Mouse (Mus musculus) urinary bladder, postnatal 14 days (tissue): ENCODE data around the gene Mpv17l.
A peak's percentile ranks its signal among the peaks of the same experiment; 100 is the strongest.
"Not testable (repeated sequence)": the region's sequence is repeated elsewhere in the genome, so short reads cannot be mapped to it uniquely, and the experiment has no call there.

ENCODE experiments used
- DNase-seq: peaks from one replicate; pipeline ENCODE4 v3.0.0; 2021; ENCODE audit warnings: low spot score

The Mpv17l gene

DNA sequence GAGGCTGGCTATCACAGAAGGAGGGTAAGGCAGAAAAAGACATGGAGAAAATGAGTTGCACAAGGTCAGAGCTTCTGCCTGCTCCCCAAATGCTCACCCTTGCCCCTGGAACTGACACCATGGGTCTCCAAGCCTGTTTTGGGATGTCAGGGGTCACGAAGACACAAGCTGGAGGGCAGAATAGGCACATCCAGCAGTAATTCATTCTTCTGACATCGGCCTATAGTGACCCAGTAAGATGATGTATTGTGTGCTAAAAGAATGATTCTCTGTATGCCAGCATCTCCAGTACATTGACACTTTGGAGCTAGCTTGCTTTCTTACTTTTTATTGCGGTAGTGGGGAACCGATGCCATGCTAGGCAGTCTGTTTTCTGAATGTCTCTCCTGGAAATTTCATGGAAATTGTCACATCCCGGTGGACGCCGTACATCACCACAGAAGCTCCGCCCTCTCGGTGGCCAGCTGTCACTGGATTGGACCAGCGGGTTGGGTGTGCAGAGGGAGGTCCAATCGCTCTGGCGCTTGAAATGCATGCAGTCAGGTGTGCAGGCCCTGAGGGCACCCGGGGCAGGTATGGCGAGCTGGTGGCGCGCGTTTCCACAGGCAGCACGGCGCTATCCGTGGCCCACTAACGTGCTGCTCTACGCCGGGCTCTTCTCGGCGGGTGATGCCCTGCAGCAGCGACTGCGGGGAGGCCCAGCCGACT, 37.3 kb downstream of the Mpv17l start:
- DNase-seq, result peak; percentile 47

GRCm38 (mm10) chr16:13940847-13941395, 38.0 kb downstream of the Mpv17l start:
- no peak for DNase-seq

DNA sequence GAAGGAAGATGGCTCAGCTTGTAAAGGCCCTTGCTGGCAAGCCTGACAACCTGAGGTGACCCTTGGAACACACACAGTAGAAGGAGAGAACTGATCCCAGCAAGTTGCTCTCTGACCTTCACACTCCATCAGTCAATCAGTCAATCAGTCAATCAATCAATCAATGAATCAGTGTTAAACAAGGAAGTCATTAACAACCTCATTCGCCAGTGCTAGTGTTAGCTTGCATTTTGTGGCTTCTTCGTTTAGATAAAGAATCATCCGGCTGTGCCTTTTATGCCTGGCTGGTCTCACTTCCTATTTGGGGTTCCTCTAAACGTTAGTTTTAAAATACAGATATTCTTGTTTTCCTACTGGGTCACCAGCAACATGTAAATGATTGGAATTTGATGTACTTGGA, 41.2 kb downstream of the Mpv17l start:
- DNase-seq, result no peak

- no peak for DNase-seq
Observed at GRCm38 (mm10) chr16:13944752-13945151, 41.8 kb downstream of the Mpv17l start.

DNA sequence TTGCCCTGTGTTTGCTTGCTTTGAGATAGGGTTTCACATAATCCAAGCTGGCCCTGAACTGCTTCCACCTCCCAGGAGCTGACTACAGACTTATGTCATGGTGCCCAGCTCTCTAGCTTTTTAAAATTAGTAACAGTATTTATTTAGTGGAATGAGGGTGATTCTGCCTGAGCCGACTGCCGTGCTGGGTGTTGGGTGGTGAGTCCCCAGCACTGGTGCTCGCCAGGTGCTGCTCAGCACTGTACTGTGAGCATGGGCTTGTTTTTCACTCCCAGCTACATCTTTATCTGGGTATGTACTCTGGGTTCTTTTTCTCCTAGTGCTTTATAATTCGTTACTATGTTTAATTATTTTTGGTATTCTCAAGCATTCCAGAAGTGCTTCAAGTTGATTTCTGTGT, 42.2 kb downstream of the Mpv17l start:
- no peak for DNase-seq

DNA sequence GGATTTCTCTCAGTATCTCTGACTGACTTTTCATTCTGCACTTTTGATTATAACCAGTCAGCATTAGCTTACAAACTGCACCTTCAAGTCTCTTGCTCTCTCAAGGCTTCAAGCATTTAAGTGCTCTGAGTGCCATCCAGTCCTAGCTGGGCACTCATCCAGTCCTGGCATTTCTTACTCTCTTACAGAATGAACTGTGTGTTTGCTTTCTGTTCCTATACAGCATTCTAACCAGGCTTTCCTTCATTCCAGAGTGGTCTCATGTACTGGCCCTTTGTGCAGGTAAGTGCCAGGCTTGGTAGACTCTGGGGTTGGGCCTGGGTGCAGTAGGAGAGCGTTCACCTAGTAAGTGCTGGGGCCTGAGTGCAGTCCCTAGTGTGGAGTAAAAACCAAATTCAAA, 43.3 kb downstream of the Mpv17l start:
- DNase-seq, result no peak

DNA sequence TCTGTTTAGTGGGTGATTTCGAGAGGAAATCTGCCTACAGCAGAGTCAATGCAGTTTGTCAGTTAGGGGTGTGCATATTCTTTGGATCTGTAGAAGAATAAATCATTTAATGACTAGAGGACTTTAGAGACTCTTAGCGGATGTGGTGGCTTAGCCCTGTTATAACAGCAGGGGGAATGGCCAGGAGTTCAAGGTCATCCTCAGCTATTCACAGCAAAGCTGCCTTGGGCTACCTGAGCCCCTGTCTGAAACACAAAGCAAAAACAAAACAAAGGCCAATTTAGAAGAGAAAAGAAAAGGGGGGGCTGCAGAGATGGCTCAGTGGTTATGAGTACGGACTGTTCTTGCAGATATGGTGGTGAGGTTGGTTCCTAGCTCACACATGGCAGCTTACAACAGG, 48.3 kb downstream of the Mpv17l start:
- no peak for DNase-seq

DNA sequence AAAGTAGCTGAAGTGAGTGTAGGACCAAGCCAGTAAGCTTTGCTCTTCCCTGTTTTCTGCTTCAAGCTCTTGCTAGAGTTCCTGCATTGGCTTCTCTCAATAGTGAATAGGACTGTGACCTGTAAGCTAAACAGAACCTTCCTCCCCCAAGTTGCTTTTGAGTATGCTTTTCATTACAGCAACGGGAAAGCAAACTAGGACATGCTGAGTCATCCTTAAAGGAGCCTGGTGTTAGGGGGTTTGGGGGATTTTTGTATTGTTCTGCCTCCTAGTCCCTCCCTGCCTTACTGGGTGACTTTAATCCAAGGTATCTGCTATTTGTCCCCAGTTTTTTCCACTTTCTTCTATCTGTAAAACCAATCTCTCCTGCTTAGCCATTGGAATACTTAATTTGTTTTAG, 59.1 kb downstream of the Mpv17l start:
- DNase-seq, result no peak

GRCm38 (mm10) chr16:13969096-13969495, 66.1 kb downstream of the Mpv17l start:
- DNase-seq, result no peak

DNA sequence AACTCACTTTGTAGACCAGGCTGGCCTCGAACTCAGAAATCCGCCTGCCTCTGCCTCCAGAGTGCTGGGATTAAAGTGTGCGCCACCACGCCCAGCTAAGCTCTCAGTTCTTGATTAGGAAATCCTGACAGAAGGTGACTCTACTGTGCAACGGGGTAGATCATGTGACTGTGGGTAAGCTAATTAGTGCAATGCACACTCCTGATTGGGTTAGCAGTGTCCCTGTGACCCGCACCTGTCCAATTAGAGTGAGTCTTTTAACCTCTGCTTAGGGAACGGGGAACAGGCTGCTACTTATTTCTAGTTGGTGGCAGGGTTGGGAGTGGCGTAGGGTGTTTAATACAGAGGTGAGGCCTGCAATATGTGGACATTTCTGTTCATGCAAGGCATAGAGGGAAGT, 69.1 kb downstream of the Mpv17l start:
- DNase-seq, result no peak

DNA sequence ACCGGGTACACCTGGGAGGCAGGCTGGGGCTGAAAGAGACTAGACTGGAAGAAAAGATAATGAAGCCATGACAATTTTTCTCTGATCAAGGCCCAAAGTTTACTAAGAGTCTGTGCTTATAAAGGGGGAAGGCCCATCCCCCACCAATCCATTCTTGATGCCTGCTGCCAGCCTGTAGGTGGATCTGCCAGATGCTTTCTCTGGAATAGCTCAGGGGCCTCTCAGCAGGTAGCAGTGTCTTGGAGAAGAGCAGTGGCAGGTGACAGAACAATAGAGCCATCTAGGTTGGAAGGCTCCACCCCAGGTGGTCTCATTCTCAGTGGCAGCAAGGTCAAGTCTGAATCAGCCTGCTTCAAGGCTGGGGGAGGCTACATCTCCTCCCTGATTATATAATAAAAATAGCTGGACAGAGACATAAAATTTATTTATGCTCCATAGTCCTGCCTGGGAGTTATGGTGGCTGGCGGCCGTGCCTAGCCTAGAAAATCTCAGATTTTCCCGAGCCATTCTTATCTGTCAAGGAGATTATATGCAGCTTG, 73.5 kb downstream of the Mpv17l start:
- DNase-seq, result not testable (repeated sequence)

DNA sequence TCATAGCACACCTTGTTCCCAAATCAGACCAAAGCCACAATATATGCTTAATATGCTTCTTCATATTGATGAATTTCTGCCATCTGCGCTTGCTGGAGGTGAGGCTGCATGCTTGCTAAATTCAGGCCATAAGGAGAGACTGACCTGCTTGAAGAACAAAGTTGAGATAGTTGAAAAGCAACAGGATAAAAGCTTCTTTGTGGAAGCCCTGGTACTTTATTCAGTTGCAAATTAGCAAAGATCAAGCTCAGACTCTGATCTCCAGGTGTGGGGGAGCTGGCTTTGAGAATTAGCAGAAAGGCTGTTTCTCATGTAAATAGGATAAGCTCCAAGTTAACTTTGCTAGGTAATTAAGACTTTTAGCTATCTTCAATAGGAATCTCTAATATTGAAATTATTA, 74.1 kb downstream of the Mpv17l start:
- DNase-seq, result not testable (repeated sequence)

GRCm38 (mm10) chr16:13981726-13982125, 78.8 kb downstream of the Mpv17l start:
- not testable (repeated sequence) for DNase-seq

DNA sequence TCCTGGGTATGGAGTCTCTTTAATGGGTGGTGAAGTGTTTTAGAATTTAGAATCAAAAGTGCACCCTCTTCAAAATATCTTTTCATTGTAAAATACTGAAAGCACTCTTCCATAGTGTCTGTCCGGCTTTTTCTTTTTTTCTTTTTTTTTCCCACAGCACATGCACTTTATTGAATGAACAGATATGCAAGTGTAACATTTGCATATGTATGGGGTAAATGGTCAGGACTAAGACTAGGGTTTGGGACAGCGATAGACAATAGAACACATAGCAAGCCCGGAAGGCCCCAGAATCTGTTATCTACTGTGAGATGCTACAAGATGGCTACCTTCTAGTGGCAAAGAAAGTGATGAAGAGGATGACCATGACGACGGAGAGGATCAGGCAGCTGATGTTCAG, 80.2 kb downstream of the Mpv17l start:
- no peak for DNase-seq

DNA sequence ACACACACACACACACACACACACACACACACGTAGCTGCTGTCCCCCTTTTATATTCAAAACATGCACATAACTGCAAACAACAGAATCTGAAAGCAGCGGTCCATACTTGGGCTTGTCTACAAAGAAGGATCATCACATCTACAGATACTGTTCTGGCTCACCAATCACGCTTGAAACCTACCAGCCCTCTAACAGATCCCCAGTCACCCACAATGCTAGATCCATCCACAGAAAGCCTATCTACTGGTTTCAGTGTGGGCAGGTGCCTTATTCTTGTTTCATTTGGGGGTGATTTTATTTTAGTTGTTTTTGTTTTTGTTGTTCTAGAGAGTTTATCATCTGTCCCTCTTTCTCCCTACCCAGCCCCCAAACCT, 83.2 kb downstream of the Mpv17l start:
- DNase-seq, result no peak

- DNase-seq, result no peak
Observed at GRCm38 (mm10) chr16:13986574-13987478, 83.9 kb downstream of the Mpv17l start, which contains the start of the genes 2900011O08Rik and Ifitm7. 2900011O08Rik (plus strand) TSS chr16:13986604. Ifitm7 (minus strand) TSS chr16:13986888.

DNA sequence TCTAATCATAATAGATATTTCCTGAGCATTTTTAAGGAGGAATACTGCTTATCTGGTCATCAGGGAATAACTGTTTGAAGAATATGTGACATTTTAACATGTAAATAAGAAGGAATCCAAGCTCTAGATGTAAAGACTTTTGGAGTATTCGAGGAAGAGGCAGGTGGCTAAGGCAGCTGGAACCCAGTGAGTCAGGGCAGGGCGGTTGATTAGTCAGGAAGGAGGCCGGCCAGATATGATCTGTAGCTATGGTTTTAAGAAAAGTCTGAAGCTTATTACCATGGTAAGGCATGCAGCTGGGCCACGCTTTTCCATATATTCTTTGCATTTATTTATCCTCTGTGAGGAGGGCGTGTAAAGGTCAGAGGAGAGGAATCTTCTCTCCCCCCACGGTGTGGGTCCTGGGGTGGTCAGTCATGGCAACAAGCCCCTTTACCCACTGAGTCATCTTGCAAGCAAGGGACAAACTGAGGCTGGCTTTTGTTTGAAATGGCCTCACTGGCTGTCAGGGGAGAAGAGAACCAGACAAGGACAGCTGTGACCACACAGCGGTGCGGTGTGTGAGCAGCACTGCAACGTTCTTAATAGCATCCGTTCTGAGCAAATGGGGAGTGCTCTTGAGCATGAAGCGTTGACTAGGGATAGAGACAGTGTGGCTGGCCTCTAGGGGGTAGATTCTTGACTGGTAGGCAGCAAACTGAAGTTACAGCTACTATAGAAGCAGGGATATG, 89.7 kb downstream of the Mpv17l start:
- no peak for DNase-seq

DNA sequence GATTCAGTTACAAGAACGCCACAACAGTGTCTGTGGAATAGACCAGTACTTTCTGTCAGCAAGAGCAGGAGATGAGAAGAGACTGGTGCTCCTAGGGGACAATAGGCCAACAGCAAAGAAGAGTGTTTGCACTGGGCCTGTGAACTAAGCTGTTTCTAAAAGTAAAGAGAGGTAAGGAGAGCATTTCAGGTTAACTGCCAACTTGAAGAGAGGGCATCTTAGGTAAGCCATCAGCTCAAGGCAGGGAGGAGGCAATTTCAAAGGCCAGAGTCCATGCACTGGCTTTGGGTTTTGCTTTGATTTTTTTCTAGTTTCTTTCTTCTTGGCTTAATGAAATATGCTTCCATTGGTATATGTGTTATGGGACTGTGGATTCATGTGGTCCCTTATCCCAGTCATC, 91.1 kb downstream of the Mpv17l start:
- no peak for DNase-seq

DNA sequence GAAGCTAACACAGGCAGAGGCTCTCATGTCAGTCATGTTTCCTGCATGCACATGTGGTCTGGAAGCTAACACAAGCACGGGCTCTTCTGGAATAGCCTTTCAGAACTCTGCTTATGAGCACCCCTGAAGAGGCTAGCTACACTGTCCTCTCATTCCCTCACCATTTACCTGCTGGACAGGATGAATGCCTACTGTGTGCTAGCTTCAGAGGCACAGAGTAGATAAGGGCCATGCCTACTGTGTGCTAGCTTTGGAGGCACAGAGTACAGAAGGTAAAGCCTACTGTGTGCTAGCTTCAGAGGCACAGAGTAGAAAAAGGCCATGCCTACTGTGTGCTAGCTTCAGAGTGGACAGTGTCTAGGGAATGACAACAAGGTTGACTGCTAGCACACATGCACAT, 91.5 kb downstream of the Mpv17l start:
- DNase-seq, result no peak
